Mouse (Mus musculus): Measurements from ENCODE around the gene Nckap5l. TPM values are rescaled to one million over a fixed set of nuclear protein-coding genes. Genes with fewer than 3 reads are reported as not detected.
"Not testable (repeated sequence)": the region's sequence is repeated elsewhere in the genome, so short reads cannot be mapped to it uniquely, and the experiment has no call there.

Gene Nckap5l
- total and polyA plus RNA-seq, 2 experiments from 2014 or later = 12.2 to 24.1 TPM

DNA sequence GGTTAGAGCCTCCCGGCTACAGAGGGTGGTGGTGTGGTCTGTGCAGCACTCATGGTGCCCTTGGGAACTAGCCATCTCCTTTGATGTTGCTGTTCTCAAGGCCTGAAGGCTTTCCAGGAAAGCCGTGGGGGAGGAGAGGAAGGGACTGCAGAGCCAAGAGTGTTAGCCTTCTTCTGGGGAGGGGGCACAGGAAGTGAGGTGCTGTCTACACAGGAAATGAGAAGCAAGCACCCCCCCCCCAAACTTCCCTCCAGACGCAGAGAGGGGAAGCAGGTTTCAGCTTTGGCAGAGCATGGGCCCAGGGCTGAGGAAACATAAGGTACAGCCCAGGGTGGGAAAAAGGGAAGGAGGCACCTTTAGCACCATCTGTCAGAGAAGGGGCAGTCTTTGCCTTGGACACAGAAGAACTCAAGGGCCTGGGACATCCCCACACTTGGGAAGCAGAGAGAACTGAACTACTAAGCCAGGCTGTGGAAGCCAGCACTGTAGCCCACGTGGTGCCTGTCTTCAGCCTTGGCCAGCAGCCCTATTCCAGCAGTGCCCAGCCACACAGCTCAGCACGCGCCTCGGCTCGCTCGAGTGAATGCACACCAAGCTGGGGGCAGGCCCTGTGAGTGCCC, 8.3 kb downstream of the Nckap5l start:
- peak; percentile 75 for DNase-seq (ENCODE audit: low spot score)
- 64% methylated on average over 9 of the region's 9 CpGs for WGBS
- TF ChIP-seq CTCF (IDR thresholded peaks at IDR 0.05) = no peak

DNA sequence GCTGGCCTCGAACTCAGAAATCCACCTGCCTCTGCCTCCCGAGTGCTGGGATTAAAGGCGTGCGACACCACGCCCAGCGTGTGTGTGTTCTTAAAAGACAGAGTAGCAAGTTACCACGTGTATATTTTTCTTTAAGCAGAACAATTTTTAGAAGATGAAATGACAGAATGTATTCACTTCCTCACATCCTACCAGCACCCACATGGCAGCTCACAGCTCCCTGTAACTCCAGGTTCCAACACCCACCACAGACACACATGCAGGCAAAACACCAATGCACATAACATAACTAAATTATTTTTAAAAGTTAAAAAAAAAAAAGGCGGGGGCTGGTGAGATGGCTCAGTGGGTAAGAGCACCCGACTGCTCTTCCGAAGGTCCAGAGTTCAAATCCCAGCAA, 11.4 kb downstream of the Nckap5l start:
- 90% methylated on average over 10 of the region's 10 CpGs for WGBS
- H3K4me1 ChIP-seq (ENCODE audit: insufficient read depth, low read length); H3K27ac ChIP-seq (ENCODE audit: low read depth, low read length); DNase-seq (ENCODE audit: low spot score); H3K4me2 ChIP-seq (ENCODE audit: low read depth, low read length, poor library complexity, severe bottlenecking); H3K4me3 ChIP-seq (ENCODE audit: low read depth, low read length); H3K27me3 ChIP-seq (ENCODE audit: insufficient read depth, low read length); H3K9ac ChIP-seq (replicated peaks; ENCODE audit: low read length, poor library complexity, severe bottlenecking); H3K9me3 ChIP-seq (ENCODE audit: low read length); ATAC-seq (ENCODE audit: low FRiP score); H3K36me3 ChIP-seq (ENCODE audit: insufficient read depth, low read length): not testable (repeated sequence)

More for the DNA sequence above, 8.3 kb downstream of the Nckap5l start:
- Histone ChIP-seq H3K4me2 (ENCODE audit: low read depth, low read length, poor library complexity, severe bottlenecking) (no peak overlapping the region), H3K27me3 (ENCODE audit: insufficient read depth, low read length) (no peaks in the 10 kb centered on the region), H3K36me3 (ENCODE audit: insufficient read depth, low read length) (no peaks in the 10 kb centered on the region), H3K4me3 (ENCODE audit: low read depth, low read length) (no peak overlapping the region), H3K9me3 (ENCODE audit: low read length) (no peaks in the 10 kb centered on the region), H3K27ac (ENCODE audit: low read depth, low read length) (peak overlapping the region; percentile 18; the same call in 1 of the 2 replicates), H3K4me1 (ENCODE audit: insufficient read depth, low read length) (0 out of 2 replicates have a peak, but pooled peaks cover 3% of the 10 kb centered on the region), H3K9ac (replicated peaks; ENCODE audit: low read length, poor library complexity, severe bottlenecking) (no peak overlapping the region)
- no peak for ATAC-seq (ENCODE audit: low FRiP score)

DNA sequence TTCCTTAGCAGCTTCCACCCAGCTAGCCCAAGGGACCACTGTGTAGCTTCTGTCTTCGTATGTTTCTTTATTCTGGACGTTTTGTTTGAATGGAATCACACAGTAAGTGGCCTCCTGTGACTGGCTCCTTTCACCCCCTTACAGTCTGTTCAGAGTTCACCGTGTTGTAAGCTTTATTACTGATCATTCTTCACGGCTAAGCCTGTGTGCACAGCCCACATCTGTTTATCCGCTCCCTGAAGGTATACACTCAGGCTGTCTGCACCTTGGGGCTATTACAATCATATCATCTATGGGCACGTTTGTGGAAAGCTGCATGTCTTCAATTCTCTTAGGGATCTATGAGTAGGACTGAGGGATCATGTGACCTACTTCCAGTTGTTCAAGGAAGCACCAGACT, 12.0 kb downstream of the Nckap5l start:
- H3K9me3 ChIP-seq (ENCODE audit: low read length) = no peaks in the 10 kb centered on the region
- no peaks in the 10 kb centered on the region for H3K27me3 ChIP-seq (ENCODE audit: insufficient read depth, low read length)
- H3K4me1 ChIP-seq (ENCODE audit: insufficient read depth, low read length) = 0 out of 2 replicates have a peak, but pooled peaks cover 3% of the 10 kb centered on the region
- ATAC-seq (ENCODE audit: low FRiP score) (no peak), DNase-seq (ENCODE audit: low spot score) (no peak)
- TF ChIP-seq CTCF (IDR thresholded peaks at IDR 0.05) = no peak
- H3K4me3 ChIP-seq (ENCODE audit: low read depth, low read length) = no peak overlapping the region
- WGBS = 39% methylated on average over 6 of the region's 6 CpGs
- no peak overlapping the region for H3K9ac ChIP-seq (replicated peaks; ENCODE audit: low read length, poor library complexity, severe bottlenecking)
- H3K4me2 ChIP-seq (ENCODE audit: low read depth, low read length, poor library complexity, severe bottlenecking) = no peak overlapping the region
- H3K27ac ChIP-seq (ENCODE audit: low read depth, low read length) = no peak overlapping the region
- H3K36me3 ChIP-seq (ENCODE audit: insufficient read depth, low read length) = no peaks in the 10 kb centered on the region

- TF ChIP-seq CTCF (IDR thresholded peaks at IDR 0.05) = no peak
- WGBS = 86% methylated on average over 7 of the region's 7 CpGs
Observed at GRCm38 (mm10) chr15:99442358-99442757, 15.2 kb downstream of the Nckap5l start.

GRCm38 (mm10) chr15:99440816-99441457, 16.6 kb downstream of the Nckap5l start:
- TF ChIP-seq CTCF (IDR thresholded peaks at IDR 0.05) = no peak
- DNase-seq (ENCODE audit: low spot score) = peak; percentile 45
- WGBS = 53% methylated on average over 8 of the region's 8 CpGs

More at GRCm38 (mm10) chr15:99442358-99442757, 15.2 kb downstream of the Nckap5l start:
- Histone ChIP-seq H3K4me2 (ENCODE audit: low read depth, low read length, poor library complexity, severe bottlenecking) (no peak overlapping the region), H3K9me3 (ENCODE audit: low read length) (no peaks in the 10 kb centered on the region), H3K4me1 (ENCODE audit: insufficient read depth, low read length) (no peaks in the 10 kb centered on the region), H3K36me3 (ENCODE audit: insufficient read depth, low read length) (no peaks in the 10 kb centered on the region), H3K27ac (ENCODE audit: low read depth, low read length) (no peak overlapping the region), H3K9ac (replicated peaks; ENCODE audit: low read length, poor library complexity, severe bottlenecking) (no peak overlapping the region), H3K4me3 (ENCODE audit: low read depth, low read length) (no peak overlapping the region), H3K27me3 (ENCODE audit: insufficient read depth, low read length) (no peaks in the 10 kb centered on the region)
- DNase-seq (ENCODE audit: low spot score) = no peak
- ATAC-seq (ENCODE audit: low FRiP score) = no peak

GRCm38 (mm10) chr15:99440112-99440815, 17.3 kb downstream of the Nckap5l start:
- no peak overlapping the region for H3K4me2 ChIP-seq (ENCODE audit: low read depth, low read length, poor library complexity, severe bottlenecking)
- no peak overlapping the region for H3K4me3 ChIP-seq (ENCODE audit: low read depth, low read length)
- peak overlapping the region; percentile 52 for H3K27ac ChIP-seq (ENCODE audit: low read depth, low read length)
- no peaks in the 10 kb centered on the region for H3K36me3 ChIP-seq (ENCODE audit: insufficient read depth, low read length)
- ATAC-seq (ENCODE audit: low FRiP score) (peak; percentile 68; the same call in 1 of the 2 replicates), DNase-seq (ENCODE audit: low spot score) (peak; percentile 88)
- H3K27me3 ChIP-seq (ENCODE audit: insufficient read depth, low read length) = no peaks in the 10 kb centered on the region
- H3K4me1 ChIP-seq (ENCODE audit: insufficient read depth, low read length) = no peaks in the 10 kb centered on the region
- whole genome bisulfite sequencing = 38% methylated on average over 2 of the region's 2 CpGs
- no peak for TF ChIP-seq CTCF (IDR thresholded peaks at IDR 0.05)
- no peaks in the 10 kb centered on the region for H3K9me3 ChIP-seq (ENCODE audit: low read length)
- H3K9ac ChIP-seq (replicated peaks; ENCODE audit: low read length, poor library complexity, severe bottlenecking) = no peak overlapping the region

More at GRCm38 (mm10) chr15:99440816-99441457, 16.6 kb downstream of the Nckap5l start:
- Histone ChIP-seq H3K36me3 (ENCODE audit: insufficient read depth, low read length) (no peaks in the 10 kb centered on the region), H3K9ac (replicated peaks; ENCODE audit: low read length, poor library complexity, severe bottlenecking) (no peak overlapping the region), H3K4me3 (ENCODE audit: low read depth, low read length) (no peak overlapping the region), H3K27me3 (ENCODE audit: insufficient read depth, low read length) (no peaks in the 10 kb centered on the region), H3K4me1 (ENCODE audit: insufficient read depth, low read length) (no peaks in the 10 kb centered on the region), H3K9me3 (ENCODE audit: low read length) (no peaks in the 10 kb centered on the region), H3K4me2 (ENCODE audit: low read depth, low read length, poor library complexity, severe bottlenecking) (no peak overlapping the region), H3K27ac (ENCODE audit: low read depth, low read length) (peak overlapping the region; percentile 52)
- no peak for ATAC-seq (ENCODE audit: low FRiP score)
